ENCODE assay signal across 14 mouse cellular contexts in the genomic region with DNA sequence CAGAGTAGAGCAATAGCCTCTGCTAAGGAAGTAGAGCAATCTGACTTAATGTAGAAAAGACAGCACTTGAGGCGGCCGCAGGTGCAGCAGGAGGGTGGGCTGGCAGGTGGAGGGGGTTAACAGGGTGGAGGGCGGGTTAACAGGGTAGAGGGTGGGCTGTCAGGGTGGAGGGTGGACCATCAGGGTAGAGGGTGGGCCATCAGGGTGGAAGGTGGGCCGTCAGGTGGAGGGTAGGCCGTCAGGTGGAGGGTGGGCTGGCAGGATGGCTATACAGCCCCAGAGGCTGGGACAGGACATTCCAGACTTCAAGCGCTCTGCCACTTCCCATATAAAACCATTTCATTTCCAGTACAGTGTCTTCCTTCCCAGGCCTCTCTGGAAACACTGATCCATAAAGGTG. TPM values are rescaled to one million over a fixed set of nuclear protein-coding genes. Genes with fewer than 3 reads are reported as not detected.
DNase-seq lines count a peak whose midpoint lies in the region; ATAC-seq and TF ChIP-seq lines count a peak whose summit lies in the region.
"Had no signal": no experiment of that assay in that cellular context is flagged by ENCODE, and none has a peak within 500 bp of the region (broad histone marks: within the 10 kb centered on the region; RNA-seq: fewer than 3 reads in every experiment).

No protein-coding gene starts in this region.

- H3K4me3 ChIP-seq in forebrain, embryonic 15.5 days: no peak overlapping the region
- no peak overlapping the region for H3K4me3 ChIP-seq in forebrain, embryonic 10.5 days
- no peak overlapping the region for H3K4me3 ChIP-seq in left cerebral cortex, adult 2 months
- H3K4me3 ChIP-seq in hindbrain, embryonic 15.5 days: no peak overlapping the region
- H3K4me3 ChIP-seq in midbrain, postnatal 0 days (ENCODE audit: low read depth, low read length): no peak overlapping the region
- H3K4me3 ChIP-seq in liver, postnatal 0 days (ENCODE audit: low read depth, low read length): no peak overlapping the region
- H3K4me3 ChIP-seq: embryonic facial prominence, embryonic 15.5 days; limb, embryonic 12.5 days had no signal

- H3K27me3 ChIP-seq in forebrain, embryonic 15.5 days: no peaks in the 10 kb centered on the region
- H3K27me3 ChIP-seq in forebrain, embryonic 10.5 days (ENCODE audit: poor library complexity, severe bottlenecking): no peaks in the 10 kb centered on the region
- no peaks in the 10 kb centered on the region for H3K27me3 ChIP-seq in hindbrain, embryonic 15.5 days
- H3K27me3 ChIP-seq in midbrain, postnatal 0 days (ENCODE audit: insufficient read depth, low read length): no peaks in the 10 kb centered on the region
- no peaks in the 10 kb centered on the region for H3K27me3 ChIP-seq in liver, postnatal 0 days (ENCODE audit: insufficient read depth, low read length)
- H3K27me3 ChIP-seq: embryonic facial prominence, embryonic 15.5 days; limb, embryonic 12.5 days had no signal

- no peaks in the 10 kb centered on the region for H3K9me3 ChIP-seq in forebrain, embryonic 15.5 days
- no peaks in the 10 kb centered on the region for H3K9me3 ChIP-seq in forebrain, embryonic 10.5 days
- H3K9me3 ChIP-seq in hindbrain, embryonic 15.5 days: no peaks in the 10 kb centered on the region
- H3K9me3 ChIP-seq in midbrain, postnatal 0 days (ENCODE audit: low read length): no peaks in the 10 kb centered on the region
- H3K9me3 ChIP-seq in liver, postnatal 0 days (ENCODE audit: low read length): no peaks in the 10 kb centered on the region
- H3K9me3 ChIP-seq: embryonic facial prominence, embryonic 15.5 days; limb, embryonic 12.5 days had no signal

- 0 out of 2 replicates have a peak overlapping the region, but pooled peaks have one; percentile 37 for H3K27ac ChIP-seq in forebrain, embryonic 15.5 days (replicated peaks)
- no peak overlapping the region for H3K27ac ChIP-seq in forebrain, embryonic 10.5 days
- H3K27ac ChIP-seq in left cerebral cortex, adult 2 months: peak overlapping the region; percentile 93
- peak overlapping the region; percentile 38 for H3K27ac ChIP-seq in hindbrain, embryonic 15.5 days (replicated peaks)
- peak overlapping the region; percentile 62; the same call in 1 of the 2 replicates for H3K27ac ChIP-seq in midbrain, postnatal 0 days (ENCODE audit: low read depth, low read length)
- no peak overlapping the region for H3K27ac ChIP-seq in liver, postnatal 0 days (ENCODE audit: low read depth)
- H3K27ac ChIP-seq: embryonic facial prominence, embryonic 15.5 days; kidney, postnatal 0 days; limb, embryonic 12.5 days had no signal

- H3K4me2 ChIP-seq in forebrain, embryonic 15.5 days (replicated peaks): no peak overlapping the region
- H3K4me2 ChIP-seq in hindbrain, embryonic 15.5 days: peak overlapping the region; percentile 46; the same call in 1 of the 2 replicates
- H3K4me2 ChIP-seq in midbrain, postnatal 0 days (ENCODE audit: low read depth, low read length, poor library complexity, severe bottlenecking): no peak overlapping the region
- H3K4me2 ChIP-seq in liver, postnatal 0 days (ENCODE audit: low read depth, low read length): no peak overlapping the region
- H3K4me2 ChIP-seq: embryonic facial prominence, embryonic 15.5 days; limb, embryonic 12.5 days; liver, embryonic 11.5 days had no signal

- H3K9ac ChIP-seq in forebrain, embryonic 15.5 days (replicated peaks): no peak overlapping the region
- H3K9ac ChIP-seq in hindbrain, embryonic 15.5 days: peak overlapping the region; percentile 5; the same call in 1 of the 2 replicates
- H3K9ac ChIP-seq in midbrain, postnatal 0 days (replicated peaks; ENCODE audit: low read length, poor library complexity, severe bottlenecking): no peak overlapping the region; the same call in 1 of the 2 replicates
- H3K9ac ChIP-seq in liver, postnatal 0 days (replicated peaks): no peak overlapping the region
- H3K9ac ChIP-seq: embryonic facial prominence, embryonic 15.5 days; limb, embryonic 12.5 days had no signal

- intact Hi-C loops in left cerebral cortex, adult 2 months (cut with DNase I): no loop called here
- intact Hi-C loops in left cerebral cortex, postnatal 10 days (cut with DNase I): no loop called here

- no peak; the same call in 1 of the 2 replicates for ATAC-seq in forebrain, embryonic 15.5 days (replicated peaks)
- ATAC-seq in hindbrain, embryonic 15.5 days (ENCODE audit: low FRiP score, low read depth): 0 out of 2 replicates have a peak, but pooled peaks have one; percentile 51
- ATAC-seq in midbrain, postnatal 0 days (ENCODE audit: low FRiP score): no peak
- ATAC-seq in liver, postnatal 0 days: no peak
- ATAC-seq: CD4-positive, CD25-positive, alpha-beta regulatory T cell, adult 4 months had no signal

- no peaks in the 10 kb centered on the region for H3K36me3 ChIP-seq in forebrain, embryonic 15.5 days
- no peaks in the 10 kb centered on the region; the same call in none of the 2 replicates for H3K36me3 ChIP-seq in forebrain, embryonic 10.5 days (replicated peaks)
- no peaks in the 10 kb centered on the region; the same call in 1 of the 2 replicates for H3K36me3 ChIP-seq in hindbrain, embryonic 15.5 days
- no peaks in the 10 kb centered on the region for H3K36me3 ChIP-seq in midbrain, postnatal 0 days (ENCODE audit: insufficient read depth, low read length)
- no peaks in the 10 kb centered on the region for H3K36me3 ChIP-seq in liver, postnatal 0 days (replicated peaks; ENCODE audit: insufficient read depth, low read length)
- H3K36me3 ChIP-seq: embryonic facial prominence, embryonic 15.5 days; limb, embryonic 12.5 days had no signal

- TF ChIP-seq CTCF in left cerebral cortex, adult 2 months (IDR thresholded peaks at IDR 0.05): no peak
- no peak for TF ChIP-seq CTCF in midbrain, postnatal 0 days (IDR thresholded peaks at IDR 0.05)
- TF ChIP-seq CTCF in liver, postnatal 0 days (IDR thresholded peaks at IDR 0.05; ENCODE audit: low read depth): no peak

- no peak for TF ChIP-seq EP300 in liver, postnatal 0 days (IDR thresholded peaks at IDR 0.05; ENCODE audit: low read depth)

- WGBS in forebrain, embryonic 15.5 days: 74% methylated on average over 6 of the region's 6 CpGs
- 90% methylated on average over 6 of the region's 6 CpGs for WGBS in forebrain, embryonic 10.5 days
- 72% methylated on average over 6 of the region's 6 CpGs for WGBS in hindbrain, embryonic 15.5 days
- 82% methylated on average over 6 of the region's 6 CpGs for WGBS in midbrain, postnatal 0 days
- 74% methylated on average over 6 of the region's 6 CpGs for WGBS in liver, postnatal 0 days (ENCODE audit: insufficient replicate concordance)

- no peak for DNase-seq in forebrain, embryonic 10.5 days (ENCODE audit: extremely low spot score, low spot score)
- no peak for DNase-seq in left cerebral cortex, adult 2 months (ENCODE audit: extremely low spot score in 1 of 2, low spot score in 2 of 2)
- DNase-seq in left cerebral cortex, postnatal 10 days (ENCODE audit: extremely low spot score in 1 of 2, low spot score in 2 of 2): no peak
- DNase-seq in midbrain, postnatal 0 days (ENCODE audit: low spot score): no peak
- no peak for DNase-seq in liver, postnatal 0 days
- no peak for DNase-seq in left cerebral cortex, adult 8-10 months (ENCODE audit: low spot score in 2 of 2)
- DNase-seq: thymus, adult 2 months had no signal

- H3K4me1 ChIP-seq in forebrain, embryonic 15.5 days: peaks cover 27% of the 10 kb centered on the region
- H3K4me1 ChIP-seq in forebrain, embryonic 10.5 days: peaks cover 24% of the 10 kb centered on the region
- H3K4me1 ChIP-seq in hindbrain, embryonic 15.5 days (replicated peaks): peaks cover 30% of the 10 kb centered on the region
- H3K4me1 ChIP-seq in midbrain, postnatal 0 days (ENCODE audit: insufficient read depth, low read length): peaks cover 7% of the 10 kb centered on the region; the same call in 1 of the 2 replicates
- no peaks in the 10 kb centered on the region for H3K4me1 ChIP-seq in liver, postnatal 0 days (ENCODE audit: insufficient read depth)
- H3K4me1 ChIP-seq: embryonic facial prominence, embryonic 15.5 days; limb, embryonic 12.5 days had no signal

RNA-seq across cellular contexts. Expression of a gene that starts 37.7 kb away (rescaled TPM):
- polyA plus RNA-seq in forebrain, embryonic 15.5 days (2015; fragmentation: Nextera tagmentation; extraction: Ambion mirVana): 65.7 and 69.5 TPM in 2 replicates
- 29.7 and 31.7 TPM in 2 replicates for polyA plus RNA-seq in forebrain, embryonic 10.5 days (2016; fragmentation: Nextera tagmentation; extraction: Ambion mirVana)
- total RNA-seq in left cerebral cortex, adult 2 months (2021): 10 to 100 TPM; 86.7 to 94.7 TPM
- total RNA-seq in left cerebral cortex, postnatal 10 days (2021): 10 to 100 TPM; 71.6 to 71.7 TPM
- 71.4 and 73.0 TPM in 2 replicates for polyA plus RNA-seq in hindbrain, embryonic 15.5 days (2015; fragmentation: Nextera tagmentation; extraction: Ambion mirVana)
- total RNA-seq in midbrain, postnatal 0 days (2014; rRNA removed): 79.2 and 86.5 TPM in 2 replicates
- 69.2 and 72.0 TPM in 2 replicates for polyA plus RNA-seq in midbrain, postnatal 0 days (2015; fragmentation: Nextera tagmentation; extraction: Ambion mirVana)
- polyA plus RNA-seq in liver, postnatal 0 days (2015; fragmentation: Nextera tagmentation; extraction: Ambion mirVana): 0.63 and 0.66 TPM in 2 replicates
- 10 to 100 TPM; 75.0 to 97.8 (median 88.4) TPM for total RNA-seq in left cerebral cortex, adult 8-10 months (2022)

Comparison
In these comparisons a context has a peak if more than half of its experiments do, and no peak if none do; other contexts are left out.
1. H3K27ac ChIP-seq: peak in forebrain, embryonic 15.5 days (single experiment), left cerebral cortex, adult 2 months (single experiment), hindbrain, embryonic 15.5 days (single experiment) and midbrain, postnatal 0 days (single experiment); none in forebrain, embryonic 10.5 days (single experiment) and liver, postnatal 0 days (single experiment).
2. RNA of a gene that starts 37.7 kb away (polyA plus RNA-seq): 69.2 to 72.0 TPM in midbrain, postnatal 0 days, 71.4 to 73.0 TPM in hindbrain, embryonic 15.5 days, 65.7 to 69.5 TPM in forebrain, embryonic 15.5 days and 29.7 to 31.7 TPM in forebrain, embryonic 10.5 days; 0.63 to 0.66 TPM in liver, postnatal 0 days; every median in the first group is over 10 times any median in the second.